Mouse (Mus musculus) lung, postnatal 0 days (tissue): ENCODE results near the gene Syne3. TPM values are rescaled to one million over a fixed set of nuclear protein-coding genes. Genes with fewer than 3 reads are reported as not detected.

Source experiments
- ATAC-seq: fragments of 200-750 bp; cut with Nextera tagmentation; 2 replicates; pipeline ENCODE4 v1.8.0; 2017; ENCODE audit warnings: moderate library complexity
- DNase-seq: peaks from one replicate; pipeline ENCODE4 v3.0.0-alpha.2; 2016; ENCODE audit warnings: low spot score
- H3K27ac ChIP-seq: fragments of 300-500 bp; sonication (generic); 2 replicates; pipeline ENCODE4 v1.5.1; 2014; ENCODE audit warnings: antibody characterized with exemption, mild to moderate bottlenecking, low read length, mixed read lengths
- H3K27me3 ChIP-seq: fragments of 300-500 bp; sonication (generic); replicated peaks from 2 replicates; pipeline ENCODE4 v1.6.1; 2014; ENCODE audit warnings: low read length, mixed read lengths; ENCODE audit not compliant: insufficient read depth
- H3K36me3 ChIP-seq: fragments of 300-500 bp; sonication (generic); 2 replicates; pipeline ENCODE4 v1.6.1; 2014; ENCODE audit warnings: low read length, mixed read lengths; ENCODE audit not compliant: insufficient read depth
- H3K4me1 ChIP-seq: fragments of 300-500 bp; sonication (generic); 2 replicates; pipeline ENCODE4 v1.6.1; 2014; ENCODE audit warnings: antibody characterized with exemption, low read depth, low read length, mixed read lengths; ENCODE audit not compliant: insufficient read depth
- H3K4me2 ChIP-seq: fragments of 300-500 bp; sonication (generic); replicated peaks from 2 replicates; pipeline ENCODE4 v1.6.1; 2014; ENCODE audit warnings: low read depth, mild to moderate bottlenecking, low read length, moderate library complexity, mixed read lengths
- H3K4me3 ChIP-seq: fragments of 300-500 bp; sonication (generic); 2 replicates; pipeline ENCODE4 v1.5.1; 2014; ENCODE audit warnings: low read depth, low read length
- H3K9ac ChIP-seq: fragments of 300-500 bp; sonication (generic); replicated peaks from 2 replicates; pipeline ENCODE4 v1.6.1; 2014; ENCODE audit warnings: low read depth, mild to moderate bottlenecking
- H3K9me3 ChIP-seq: fragments of 300-500 bp; sonication (generic); 2 replicates; pipeline ENCODE4 v1.6.1; 2016; ENCODE audit warnings: low read length, mixed read lengths
- CTCF ChIP-seq: IDR thresholded peaks from 2 replicates; pipeline ENCODE4 v1.5.1; 2016; ENCODE audit warnings: antibody characterized with exemption, mild to moderate bottlenecking
- EP300 ChIP-seq: IDR thresholded peaks from 2 replicates; pipeline ENCODE4 v1.6.1; 2016; ENCODE audit warnings: antibody characterized with exemption, mild to moderate bottlenecking, control low read depth
- WGBS: fragments of 180-500 bp; shearing (Covaris S2); extraction: QIAGEN DNeasy Blood & Tissue Kit; methylation state at CpG from one replicate; pipeline ENCODE4 v1.1.7; 2014; 5-methylcytosine and 5-hydroxymethylcytosine counted together
- microRNA-seq: library from miRNA; unstranded; fragments of <30 nt; microRNA quantifications from one replicate; pipeline ENCODE4, GENCODE M21; 2016
- polyA plus RNA-seq: library from polyadenylated mRNA; unstranded; fragments of >200 nt; fragmentation: Nextera tagmentation; extraction: Ambion mirVana; gene quantifications from 2 replicates; pipeline ENCODE4 v1.2.1, GENCODE M21; 2015

Syne3 gene
- polyA plus RNA-seq, 1 experiment from 2014 or later: 1.2 TPM

DNA sequence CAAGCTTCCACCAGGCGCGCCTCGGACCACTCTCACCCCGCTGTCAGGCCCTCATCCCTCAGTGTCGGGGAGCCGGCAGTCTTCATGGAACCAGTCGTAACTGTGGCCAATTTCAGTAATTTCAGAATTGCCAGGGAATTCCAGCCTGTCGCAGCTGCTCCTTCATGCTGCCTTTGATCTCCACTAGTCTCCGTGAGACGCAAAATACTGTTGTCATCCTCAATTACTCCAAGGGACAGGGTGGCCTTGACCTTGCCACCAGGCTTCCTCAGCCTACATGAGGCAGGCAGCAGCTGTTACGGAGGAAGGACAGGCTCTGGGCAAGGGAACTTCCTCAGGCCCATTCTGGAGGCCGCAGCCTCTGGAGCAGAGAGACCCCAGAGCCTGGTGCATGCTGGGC, 129.2 kb downstream of the Syne3 start:
- Histone ChIP-seq H3K27me3 (no peaks in the 10 kb centered on the region), H3K36me3 (no peaks in the 10 kb centered on the region), H3K9me3 (no peaks in the 10 kb centered on the region), H3K9ac (no peak overlapping the region), H3K4me2 (no peak overlapping the region), H3K27ac (no peak overlapping the region), H3K4me1 (no peaks in the 10 kb centered on the region), H3K4me3 (no peak overlapping the region)
- ATAC-seq (no peak), DNase-seq (no peak)
- WGBS: 62% methylated on average over 12 of the region's 12 CpGs
- TF ChIP-seq CTCF (no peak), EP300 (no peak)

Small RNA genes within 50 kb of the gene (microRNA-seq; reads per million reads assigned to microRNA genes)
- 1.2 reads per million for gene Mir3069

Other genes with a start within 250 kb of the Syne3 start
- 2.0 and 2.5 TPM in 2 replicates for gene Clmn, start 144.7 kb downstream of the Syne3 start, polyA plus RNA-seq
- gene Glrx5, start 22.9 kb upstream of the Syne3 start, polyA plus RNA-seq: 126 and 127 TPM in 2 replicates
- not detected in 2 replicates for gene Tcl1b2, start 136.2 kb upstream of the Syne3 start, polyA plus RNA-seq
- not detected in 2 replicates for gene Tcl1b1, start 149.9 kb upstream of the Syne3 start, polyA plus RNA-seq
- not detected in 2 replicates for gene Tcl1b5, start 166.5 kb upstream of the Syne3 start, polyA plus RNA-seq
- gene Tcl1b3, start 181.2 kb upstream of the Syne3 start, polyA plus RNA-seq: not detected in 2 replicates
- gene Tcl1b4, start 192.1 kb upstream of the Syne3 start, polyA plus RNA-seq: not detected in 2 replicates
- gene Tcl1, start 213.0 kb upstream of the Syne3 start, polyA plus RNA-seq: not detected in 2 replicates